In the genomic region with DNA sequence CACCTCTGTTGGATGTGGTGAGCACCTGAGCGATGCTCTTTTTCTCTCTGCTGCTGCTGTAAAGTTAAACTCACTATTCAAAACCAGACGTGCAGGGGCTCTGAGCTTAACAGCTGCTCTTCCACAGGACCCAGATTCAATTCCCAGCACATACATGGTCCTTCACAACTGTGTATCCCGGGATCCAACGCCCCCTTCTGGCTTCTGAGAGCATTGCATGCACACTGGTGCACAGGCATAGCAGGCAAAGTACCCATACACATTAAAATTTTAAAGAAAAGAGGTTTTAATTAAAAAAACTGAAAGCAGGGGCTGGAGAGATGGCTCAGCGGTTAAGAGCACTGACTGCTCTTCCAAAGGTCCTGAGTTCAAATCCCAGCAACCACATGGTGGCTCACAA, we compare ENCODE assay signal across 31 mouse cellular contexts. TPM values are rescaled to one million over a fixed set of nuclear protein-coding genes. Genes with fewer than 3 reads are reported as not detected.
DNase-seq lines count a peak whose midpoint lies in the region; ATAC-seq and TF ChIP-seq lines count a peak whose summit lies in the region.
"Had no signal": no experiment of that assay in that cellular context is flagged by ENCODE, and none has a peak within 500 bp of the region (broad histone marks: within the 10 kb centered on the region; RNA-seq: fewer than 3 reads in every experiment).

No protein-coding gene starts in this region.

- no peaks in the 10 kb centered on the region for H3K9me3 ChIP-seq in midbrain, postnatal 0 days (ENCODE audit: low read length)
- no peaks in the 10 kb centered on the region for H3K9me3 ChIP-seq in midbrain, embryonic 10.5 days (replicated peaks)
- H3K9me3 ChIP-seq: heart, embryonic 12.5 days; liver, embryonic 13.5 days; lung, embryonic 15.5 days; midbrain, embryonic 13.5 days had no signal

- H3K4me3 ChIP-seq in layer of hippocampus, adult 2 months: no peak overlapping the region
- H3K4me3 ChIP-seq in midbrain, postnatal 0 days (ENCODE audit: low read depth, low read length): no peak overlapping the region
- no peak overlapping the region for H3K4me3 ChIP-seq in midbrain, embryonic 10.5 days
- H3K4me3 ChIP-seq: heart, embryonic 12.5 days; liver, embryonic 13.5 days; lung, embryonic 15.5 days; midbrain, embryonic 13.5 days had no signal

- 63% methylated on average over 5 of the region's 5 CpGs for WGBS in midbrain, postnatal 0 days
- 57% methylated on average over 5 of the region's 5 CpGs for WGBS in midbrain, embryonic 10.5 days

- no peak overlapping the region for H3K4me2 ChIP-seq in midbrain, postnatal 0 days (ENCODE audit: low read depth, low read length, poor library complexity, severe bottlenecking)
- H3K4me2 ChIP-seq: heart, embryonic 12.5 days; hindbrain, embryonic 14.5 days; liver, embryonic 13.5 days; lung, embryonic 15.5 days; midbrain, embryonic 13.5 days had no signal

- no peaks in the 10 kb centered on the region for H3K27me3 ChIP-seq in midbrain, postnatal 0 days (ENCODE audit: insufficient read depth, low read length)
- H3K27me3 ChIP-seq in midbrain, embryonic 10.5 days (ENCODE audit: low read depth, poor library complexity, severe bottlenecking): no peaks in the 10 kb centered on the region
- H3K27me3 ChIP-seq: midbrain, embryonic 13.5 days had no signal

- H3K9ac ChIP-seq in midbrain, postnatal 0 days (replicated peaks; ENCODE audit: low read length, poor library complexity, severe bottlenecking): no peak overlapping the region
- H3K9ac ChIP-seq: heart, embryonic 12.5 days; hindbrain, embryonic 14.5 days; liver, embryonic 13.5 days; lung, embryonic 15.5 days; midbrain, embryonic 13.5 days had no signal

- H3K27ac ChIP-seq in layer of hippocampus, adult 2 months: no peak overlapping the region
- no peak overlapping the region for H3K27ac ChIP-seq in midbrain, postnatal 0 days (ENCODE audit: low read depth, low read length)
- H3K27ac ChIP-seq in midbrain, embryonic 10.5 days (replicated peaks): no peak overlapping the region
- H3K27ac ChIP-seq: hindbrain, embryonic 14.5 days; liver, embryonic 13.5 days; lung, embryonic 15.5 days; midbrain, embryonic 13.5 days had no signal

- DNase-seq in layer of hippocampus, adult 2 months (ENCODE audit: low spot score in 2 of 2): no peak
- no peak for DNase-seq in layer of hippocampus, adult 9-10 months (ENCODE audit: low spot score)
- no peak for DNase-seq in midbrain, postnatal 0 days (ENCODE audit: low spot score)
- DNase-seq in midbrain, embryonic 10.5 days (ENCODE audit: low spot score): no peak
- DNase-seq in R1 (ENCODE audit: low read depth, low spot score): peak; percentile 49
- no peak for DNase-seq in gastrocnemius, adult 8-10 months (ENCODE audit: low spot score in 2 of 2)
- DNase-seq in left cerebral cortex, postnatal 25 days (ENCODE audit: low spot score in 2 of 2): no peak
- DNase-seq: adrenal gland, adult 2 months; B cell, adult 2 months; cerebellum, adult 9-10 months; cerebellum, postnatal 36 days; gastrocnemius, postnatal 36 days; heart, adult 18-20 months; kidney, adult 18-20 months; kidney, postnatal 4 days; layer of hippocampus, adult 9-11 months; liver, embryonic 13.5 days; thymus, adult 18-20 months; thymus, postnatal 25 days had no signal

- TF ChIP-seq CTCF in layer of hippocampus, adult 2 months (conservative IDR thresholded peaks at IDR 0.05): peak; percentile 43
- 0 out of 2 replicates have a peak, but pooled peaks have one; percentile 8 for TF ChIP-seq CTCF in midbrain, postnatal 0 days (IDR thresholded peaks at IDR 0.05)

- H3K36me3 ChIP-seq in midbrain, postnatal 0 days (ENCODE audit: insufficient read depth, low read length): no peaks in the 10 kb centered on the region
- H3K36me3 ChIP-seq in midbrain, embryonic 10.5 days: no peaks in the 10 kb centered on the region
- H3K36me3 ChIP-seq: heart, embryonic 12.5 days; liver, embryonic 13.5 days; lung, embryonic 15.5 days; midbrain, embryonic 13.5 days had no signal

- no peaks in the 10 kb centered on the region for H3K4me1 ChIP-seq in midbrain, postnatal 0 days (ENCODE audit: insufficient read depth, low read length)
- H3K4me1 ChIP-seq in midbrain, embryonic 10.5 days: no peaks in the 10 kb centered on the region
- H3K4me1 ChIP-seq: liver, embryonic 13.5 days; lung, embryonic 15.5 days; midbrain, embryonic 13.5 days had no signal

- ATAC-seq in midbrain, postnatal 0 days (ENCODE audit: low FRiP score): no peak
- ATAC-seq: activated CD4-positive, CD25-positive, alpha-beta regulatory T cell, adult 4 months; forebrain, embryonic 14.5 days; midbrain, embryonic 13.5 days had no signal

- intact Hi-C loops in left cerebral cortex, postnatal 25 days (cut with DNase I): no loop called here

RNA-seq across cellular contexts. Expression of gene Zfand2a, which starts 12.6 kb away (rescaled TPM):
- 10 to 100 TPM; 56.5 to 63.1 TPM for total RNA-seq in layer of hippocampus, adult 2 months (2021)
- 56.5 and 60.6 TPM in 2 replicates for total RNA-seq in midbrain, postnatal 0 days (2014; rRNA removed)
- polyA plus RNA-seq in midbrain, postnatal 0 days (2015; fragmentation: Nextera tagmentation; extraction: Ambion mirVana): 30.4 and 35.0 TPM in 2 replicates
- 9.1 and 12.2 TPM in 2 replicates for polyA plus RNA-seq in midbrain, embryonic 10.5 days (2016; fragmentation: Nextera tagmentation; extraction: Ambion mirVana)
- total RNA-seq in gastrocnemius, adult 8-10 months (2022): 10 to 100 TPM in 1 of 4 experiments, 1 to 10 TPM in 3; 7.8 to 11.4 (median 8.9) TPM
- total RNA-seq in left cerebral cortex, postnatal 25 days (2021): 10 to 100 TPM; 64.9 to 72.2 TPM

RNA-seq across cellular contexts. Expression of gene 3110082I17Rik, which starts 36.6 kb away (rescaled TPM):
- 10 to 100 TPM; 17.1 to 18.1 TPM for total RNA-seq in layer of hippocampus, adult 2 months (2021)
- 4.3 and 7.9 TPM in 2 replicates for total RNA-seq in midbrain, postnatal 0 days (2014; rRNA removed)
- 14.9 and 15.1 TPM in 2 replicates for polyA plus RNA-seq in midbrain, postnatal 0 days (2015; fragmentation: Nextera tagmentation; extraction: Ambion mirVana)
- polyA plus RNA-seq in midbrain, embryonic 10.5 days (2016; fragmentation: Nextera tagmentation; extraction: Ambion mirVana): 56.6 and 64.7 TPM in 2 replicates
- total RNA-seq in gastrocnemius, adult 8-10 months (2022): 10 to 100 TPM in 1 of 4 experiments, 1 to 10 TPM in 3; 6.6 to 10.2 (median 9.1) TPM
- 10 to 100 TPM; 13.9 to 15.6 TPM for total RNA-seq in left cerebral cortex, postnatal 25 days (2021)

RNA-seq across cellular contexts. Expression of gene Uncx, which starts 46.4 kb away (rescaled TPM):
- not detected for total RNA-seq in layer of hippocampus, adult 2 months (2021)
- total RNA-seq in midbrain, postnatal 0 days (2014; rRNA removed): 21.2 and 24.3 TPM in 2 replicates
- 15.5 and 20.0 TPM in 2 replicates for polyA plus RNA-seq in midbrain, postnatal 0 days (2015; fragmentation: Nextera tagmentation; extraction: Ambion mirVana)
- 18.8 and 36.7 TPM in 2 replicates for polyA plus RNA-seq in midbrain, embryonic 10.5 days (2016; fragmentation: Nextera tagmentation; extraction: Ambion mirVana)
- total RNA-seq in gastrocnemius, adult 8-10 months (2022): not detected
- under 1 TPM in 1 of 2 experiments, not detected in 1; 0.39 TPM for total RNA-seq in left cerebral cortex, postnatal 25 days (2021)
- total RNA-seq: adrenal gland, adult 2 months; ES-E14; gastrocnemius, postnatal 36 days; heart, adult 18-20 months; hematopoietic stem cell, adult 5-6 weeks; megakaryocyte, adult 5-6 weeks; monocyte, adult 5-6 weeks had no signal
- polyA plus RNA-seq: activated CD4-positive, CD25-positive, alpha-beta regulatory T cell, adult 4 months; adrenal gland, adult 2 months; heart, postnatal 0 days; liver, embryonic 13.5 days; stomach, embryonic 14.5 days had no signal

Comparison
In these comparisons a context has a peak if more than half of its experiments do, and no peak if none do; other contexts are left out.
1. RNA of gene Uncx, which starts 46.4 kb away (total RNA-seq): 21.2 to 24.3 TPM in midbrain, postnatal 0 days; 0.39 TPM in left cerebral cortex, postnatal 25 days, not detected in layer of hippocampus, adult 2 months and not detected in gastrocnemius, adult 8-10 months; every median in the first group is over 10 times any median in the second.